Mouse (Mus musculus) thymus, adult 2 months (tissue): Measurements from ENCODE around the gene Rcan1. TPM values are rescaled to one million over a fixed set of nuclear protein-coding genes. Genes with fewer than 3 reads are reported as not detected.

ENCODE experiments used
- DNase-seq: peaks from one replicate; pipeline ENCODE4 v3.0.0; 2021
- H3K27ac ChIP-seq: fragments of 200-500 bp; 2 replicates; pipeline ENCODE4 v1.5.1; 2012; ENCODE audit warnings: low read length, control low read depth; ENCODE audit not compliant: control insufficient read depth, insufficient read depth
- H3K27me3 ChIP-seq: fragments of 200-500 bp; 2 replicates; pipeline ENCODE4 v1.6.1; 2012; ENCODE audit warnings: mild to moderate bottlenecking, low read length, moderate library complexity, mixed read lengths; ENCODE audit not compliant: control insufficient read depth, insufficient read depth
- H3K36me3 ChIP-seq: fragments of 200-500 bp; 2 replicates; pipeline ENCODE4 v1.6.1; 2012; ENCODE audit warnings: mild to moderate bottlenecking, low read length, moderate library complexity; ENCODE audit not compliant: control insufficient read depth, insufficient read depth
- H3K4me1 ChIP-seq: fragments of 200-500 bp; replicated peaks from 2 replicates; pipeline ENCODE4 v1.6.1; 2012; ENCODE audit warnings: low read length; ENCODE audit not compliant: control insufficient read depth, insufficient read depth
- H3K4me3 ChIP-seq: fragments of 200-500 bp; 2 replicates; pipeline ENCODE4 v1.5.1; 2012; ENCODE audit warnings: mild to moderate bottlenecking, low read length, control low read depth, moderate library complexity; ENCODE audit not compliant: control insufficient read depth, insufficient read depth
- CTCF ChIP-seq: fragments of 200-500 bp; IDR thresholded peaks from 2 replicates; pipeline ENCODE4 v1.5.1; 2012; ENCODE audit warnings: mild to moderate bottlenecking, control low read depth, low read length, moderate library complexity, borderline replicate concordance; ENCODE audit not compliant: control insufficient read depth, poor library complexity, insufficient read depth; ENCODE audit errors: extremely low read depth
- POLR2A ChIP-seq: fragments of 200-500 bp; IDR thresholded peaks from 2 replicates; pipeline ENCODE4 v1.6.1; 2012; ENCODE audit warnings: mild to moderate bottlenecking, low read length, control low read depth, moderate library complexity; ENCODE audit not compliant: control insufficient read depth, poor library complexity, insufficient read depth; ENCODE audit errors: extremely low read depth
- WGBS: fragments of 180-500 bp; shearing (Covaris S2); methylation state at CpG from one replicate; pipeline ENCODE4 v1.1.7; 2018; 5-methylcytosine and 5-hydroxymethylcytosine counted together
- polyA plus RNA-seq: library from polyadenylated mRNA; depleted of rRNA; stranded (reverse); fragments of >200 nt; gene quantifications from 2 replicates; pipeline ENCODE4 v1.2.3, GENCODE M21; 2012

The Rcan1 gene
- polyA plus RNA-seq, 1 experiment: 13.8 TPM

DNA sequence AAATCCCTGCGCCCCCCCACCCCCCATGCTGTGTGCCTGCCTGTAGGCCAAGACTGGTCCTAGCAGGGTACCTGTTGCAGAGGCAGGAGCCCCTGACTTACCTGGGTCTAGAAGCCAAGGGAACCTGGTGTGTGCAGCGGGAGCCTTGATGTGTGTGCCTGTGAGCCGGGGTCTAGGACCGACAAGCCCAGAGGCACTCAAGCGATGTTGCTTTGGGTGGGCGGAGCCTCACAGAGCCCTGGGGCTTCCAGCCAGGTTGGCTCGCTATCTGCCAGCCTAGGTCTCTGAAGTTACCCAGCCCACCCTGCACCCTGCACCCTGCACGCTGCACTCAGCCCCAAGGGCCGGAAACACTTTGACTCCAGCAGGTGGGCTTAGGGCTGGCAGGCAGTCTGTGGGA is 111.9 kb downstream of the Rcan1 start:
- WGBS: 60% methylated on average over 9 of the region's 9 CpGs
- DNase-seq: no peak
- no peak overlapping the region for H3K4me3 ChIP-seq
- no peak overlapping the region for H3K27ac ChIP-seq
- no peaks in the 10 kb centered on the region for H3K4me1 ChIP-seq
- no peaks in the 10 kb centered on the region for H3K27me3 ChIP-seq
- TF ChIP-seq POLR2A (no peak), CTCF (no peak)
- H3K36me3 ChIP-seq: no peaks in the 10 kb centered on the region

GRCm38 (mm10) chr16:92357566-92357965 is 113.1 kb downstream of the Rcan1 start:
- DNase-seq: no peak
- TF ChIP-seq POLR2A (no peak), CTCF (no peak)
- H3K27ac ChIP-seq: no peak overlapping the region
- no peaks in the 10 kb centered on the region for H3K4me1 ChIP-seq
- H3K27me3 ChIP-seq: no peaks in the 10 kb centered on the region
- 92% methylated on average over 10 of the region's 10 CpGs for WGBS
- no peak overlapping the region for H3K4me3 ChIP-seq
- no peaks in the 10 kb centered on the region for H3K36me3 ChIP-seq

GRCm38 (mm10) chr16:92357023-92357422 is 113.6 kb downstream of the Rcan1 start:
- DNase-seq: no peak
- TF ChIP-seq CTCF: no peak
- TF ChIP-seq POLR2A: no peak
- no peaks in the 10 kb centered on the region for H3K36me3 ChIP-seq
- 93% methylated on average over 9 of the region's 9 CpGs for WGBS
- H3K27me3 ChIP-seq: no peaks in the 10 kb centered on the region
- H3K4me1 ChIP-seq: no peaks in the 10 kb centered on the region
- no peak overlapping the region for H3K27ac ChIP-seq
- no peak overlapping the region for H3K4me3 ChIP-seq

GRCm38 (mm10) chr16:92355982-92356381 is 114.7 kb downstream of the Rcan1 start:
- TF ChIP-seq POLR2A (no peak), CTCF (no peak)
- H3K27ac ChIP-seq: no peak overlapping the region
- no peak overlapping the region for H3K4me3 ChIP-seq
- H3K27me3 ChIP-seq: no peaks in the 10 kb centered on the region
- no peak for DNase-seq
- H3K4me1 ChIP-seq: no peaks in the 10 kb centered on the region
- H3K36me3 ChIP-seq: no peaks in the 10 kb centered on the region
- WGBS: 89% methylated on average over 11 of the region's 11 CpGs

- H3K36me3 ChIP-seq: no peaks in the 10 kb centered on the region
- TF ChIP-seq CTCF: no peak
- no peak for TF ChIP-seq POLR2A
- H3K4me1 ChIP-seq: no peaks in the 10 kb centered on the region
- WGBS: 73% methylated on average over 5 of the region's 5 CpGs
- DNase-seq: no peak
- H3K27ac ChIP-seq: no peak overlapping the region
- no peaks in the 10 kb centered on the region for H3K27me3 ChIP-seq
- H3K4me3 ChIP-seq: no peak overlapping the region
These were observed 115.3 kb downstream of the Rcan1 start for GRCm38 (mm10) chr16:92355366-92355765.

- no peak overlapping the region for H3K4me3 ChIP-seq
- no peaks in the 10 kb centered on the region for H3K27me3 ChIP-seq
- no peak for TF ChIP-seq POLR2A
- H3K36me3 ChIP-seq: no peaks in the 10 kb centered on the region
- no peak overlapping the region for H3K27ac ChIP-seq
- DNase-seq: no peak
- 59% methylated on average over 2 of the region's 2 CpGs for WGBS
- no peaks in the 10 kb centered on the region for H3K4me1 ChIP-seq
These were observed 116.8 kb downstream of the Rcan1 start for GRCm38 (mm10) chr16:92353897-92354296.

- no peak for DNase-seq
- 95% methylated on average over 12 of the region's 12 CpGs for WGBS
- Histone ChIP-seq H3K27ac (no peak overlapping the region), H3K4me1 (no peaks in the 10 kb centered on the region), H3K4me3 (no peak overlapping the region), H3K27me3 (no peaks in the 10 kb centered on the region), H3K36me3 (no peaks in the 10 kb centered on the region)
- TF ChIP-seq POLR2A (no peak), CTCF (no peak)
These were observed 117.4 kb downstream of the Rcan1 start for GRCm38 (mm10) chr16:92353295-92353694.
